Mouse (Mus musculus) lung, adult 10 weeks (tissue): Measurements from ENCODE around the gene Mtx1. TPM values are rescaled to one million over a fixed set of nuclear protein-coding genes. Genes with fewer than 3 reads are reported as not detected.

Source experiments
- polyA plus RNA-seq: library from polyadenylated mRNA; stranded (reverse); fragments of 350-450 nt; fragmentation: Illumina TruSeq; extraction: RNeasy Lipid Tissue Mini Kit (QIAGEN cat#74804); gene quantifications from one replicate; pipeline ENCODE4 v1.2.3, GENCODE M21; 2014; ENCODE audit warnings: low read depth, low replicate concordance; ENCODE audit not compliant: insufficient read depth

Gene Mtx1
- polyA plus RNA-seq, result 75.1 TPM

DNA sequence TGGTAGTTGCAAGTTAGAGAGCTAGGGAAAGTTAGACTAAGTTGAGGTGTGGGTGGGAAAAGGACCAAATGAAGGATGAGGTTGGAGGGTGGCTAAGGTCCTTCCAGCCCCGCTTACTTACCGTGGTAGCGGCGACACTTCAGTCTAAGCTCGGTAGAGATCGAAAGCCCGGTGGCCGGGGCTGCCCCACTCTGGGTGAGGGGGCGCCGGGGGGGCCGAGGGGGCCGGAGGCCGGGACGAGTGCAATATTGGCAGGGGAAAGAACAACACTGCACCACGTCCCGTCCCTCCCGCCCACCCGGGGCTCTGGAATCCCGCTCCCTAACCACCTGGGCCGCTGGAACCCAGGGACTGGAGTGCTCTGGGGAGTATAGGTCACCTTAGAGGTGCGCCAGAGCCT, at the start of gene Mtx1:
Mtx1 (minus strand) TSS at position 189 of the 400 bp plus-strand sequence.

DNA sequence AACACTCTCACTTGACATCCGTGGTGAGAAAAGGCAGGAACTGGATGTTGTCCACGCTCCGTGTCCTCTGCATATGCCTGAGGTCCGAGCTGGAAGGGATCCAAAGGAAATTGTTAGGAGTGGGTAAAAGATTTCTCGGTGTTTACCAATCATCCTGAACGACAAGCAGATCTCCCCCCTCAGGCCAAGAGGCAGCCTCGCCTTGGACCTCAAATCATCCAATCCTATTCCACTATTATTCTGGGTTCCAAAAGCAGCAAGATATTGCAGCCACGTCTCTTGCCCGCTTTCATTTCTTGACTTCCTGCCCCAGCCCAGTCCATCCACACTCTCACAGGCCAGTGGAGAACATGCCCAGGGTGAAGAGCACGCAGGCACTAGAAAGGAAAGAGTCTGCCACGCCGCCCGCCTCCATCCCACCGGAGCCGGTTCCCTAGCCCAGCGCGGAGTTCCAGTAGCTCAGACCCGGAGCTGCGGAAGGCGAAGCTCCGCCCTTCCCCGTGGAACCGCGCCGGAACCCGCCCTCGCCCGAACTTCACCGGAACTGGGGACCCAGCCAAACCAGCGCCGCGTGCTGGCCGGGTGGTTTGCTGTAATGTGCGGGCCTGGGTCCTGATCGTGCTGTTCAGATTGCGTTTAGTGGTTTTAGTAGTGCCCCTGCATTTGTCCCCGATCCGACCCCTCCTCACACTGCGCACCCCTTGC, 43.3 kb upstream of the Mtx1 start, which contains the start of gene Slc50a1:
Slc50a1 (minus strand) TSS at position 520 of the 705 bp plus-strand sequence.

DNA sequence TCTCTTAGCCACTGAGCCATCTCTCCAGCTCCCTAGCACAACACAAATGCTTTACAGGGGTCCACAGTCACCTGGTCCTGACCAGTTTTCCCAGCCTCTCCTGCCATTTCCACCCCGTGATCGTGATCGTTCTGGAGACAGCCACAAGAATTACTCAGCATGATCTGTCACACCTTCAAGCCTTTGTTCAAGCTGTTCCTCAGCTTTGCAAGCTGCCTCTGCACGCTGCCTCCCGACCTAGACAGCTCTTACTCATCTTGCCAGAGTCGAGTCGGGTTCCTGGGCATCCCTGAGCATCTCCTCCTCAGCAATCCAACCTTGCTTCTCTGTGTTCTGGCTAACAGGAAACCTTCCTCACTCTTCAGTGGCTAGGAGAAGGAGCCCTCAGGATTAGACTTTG, 32.2 kb upstream of the Mtx1 start, which contains the start of gene Dpm3:
Dpm3 (plus strand) TSS at position 283 of the 400 bp plus-strand sequence.

DNA sequence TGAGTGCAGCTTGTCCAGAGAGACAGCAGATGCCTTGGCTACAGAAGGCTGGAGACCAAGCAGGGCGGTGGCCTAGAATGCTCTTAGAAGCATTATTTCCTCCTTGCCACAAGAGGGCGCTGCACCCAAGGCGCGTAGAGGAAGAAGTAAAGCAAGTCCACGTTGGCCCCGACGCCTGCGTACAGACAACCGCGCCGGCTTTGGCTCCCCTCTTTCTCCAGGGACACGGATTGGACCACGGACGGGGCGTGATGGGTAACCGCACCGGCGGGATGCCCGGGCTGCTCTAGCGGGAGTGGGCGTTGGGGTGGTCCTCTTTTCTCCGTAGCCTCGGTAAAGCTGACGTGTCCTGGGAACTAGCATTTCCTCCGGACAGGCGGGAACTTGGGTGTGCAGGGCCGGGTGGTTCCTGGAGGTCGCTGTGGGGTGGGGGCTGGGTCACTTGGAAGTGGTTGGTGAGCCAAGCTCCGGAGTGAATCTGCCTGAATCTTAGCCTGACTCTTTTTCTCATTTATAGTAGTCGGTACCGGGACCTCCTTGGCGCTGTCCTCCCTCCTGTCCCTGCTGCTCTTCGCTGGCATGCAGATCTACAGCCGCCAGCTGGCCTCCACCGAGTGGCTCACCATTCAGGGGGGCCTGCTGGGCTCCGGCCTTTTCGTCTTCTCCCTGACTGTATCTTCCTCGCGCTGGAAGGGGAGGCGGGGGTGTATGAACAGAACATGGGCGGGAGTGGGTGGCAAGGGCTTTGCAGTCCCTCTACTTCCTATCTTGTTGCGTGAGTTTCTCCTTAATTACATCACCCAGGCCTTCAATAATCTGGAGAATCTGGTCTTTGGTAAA, 19.6 kb upstream of the Mtx1 start, which contains the start of gene Trim46:
Trim46 (minus strand) TSS at position 49 of the 840 bp plus-strand sequence.

DNA sequence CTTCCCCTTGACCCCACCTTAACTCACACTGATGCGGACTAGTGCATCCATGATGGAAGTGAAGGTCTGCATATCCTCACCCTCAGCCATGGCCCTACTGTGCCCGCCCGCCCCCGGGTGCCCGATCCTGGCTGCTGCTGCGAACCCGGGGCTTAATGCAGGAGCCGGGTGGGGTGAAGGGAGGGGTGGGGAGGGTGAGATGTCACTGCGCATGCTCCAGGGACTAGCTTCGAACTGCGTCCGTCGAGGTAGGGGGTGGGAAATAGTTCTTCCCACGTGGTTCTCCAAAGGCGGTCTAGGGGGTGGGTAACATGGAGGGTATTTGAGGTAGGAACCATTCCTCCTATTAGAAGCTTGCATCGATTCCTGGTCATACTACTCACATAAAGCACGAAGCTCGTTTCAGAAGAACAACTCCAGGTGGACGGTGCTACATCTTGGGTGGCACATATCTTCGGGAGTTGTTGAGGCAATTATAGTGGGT, 18.8 kb upstream of the Mtx1 start, which contains the start of gene Krtcap2:
Krtcap2 (plus strand) TSS at position 279 of the 484 bp plus-strand sequence.

DNA sequence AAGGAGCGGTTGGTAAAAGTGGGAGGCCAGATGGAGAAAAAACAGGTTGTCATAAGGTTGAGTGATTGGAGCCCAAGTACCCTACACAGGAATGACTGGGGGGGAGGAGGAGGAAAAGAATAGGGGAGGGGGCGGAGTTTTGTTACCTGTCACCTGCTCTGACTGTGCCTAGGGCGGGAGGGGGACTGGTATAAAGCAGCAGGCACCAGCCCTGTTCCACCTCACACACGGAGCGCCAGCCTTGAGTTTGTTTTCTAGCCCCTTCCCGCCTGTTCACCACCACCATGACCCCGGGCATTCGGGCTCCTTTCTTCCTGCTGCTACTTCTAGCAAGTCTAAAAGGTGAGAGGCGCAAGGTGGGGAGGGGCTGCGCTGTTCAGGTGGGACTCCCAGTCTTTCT, 1.9 kb upstream of the Mtx1 start, which contains the start of gene Muc1:
Muc1 (plus strand) TSS at position 222 of the 400 bp plus-strand sequence.

DNA sequence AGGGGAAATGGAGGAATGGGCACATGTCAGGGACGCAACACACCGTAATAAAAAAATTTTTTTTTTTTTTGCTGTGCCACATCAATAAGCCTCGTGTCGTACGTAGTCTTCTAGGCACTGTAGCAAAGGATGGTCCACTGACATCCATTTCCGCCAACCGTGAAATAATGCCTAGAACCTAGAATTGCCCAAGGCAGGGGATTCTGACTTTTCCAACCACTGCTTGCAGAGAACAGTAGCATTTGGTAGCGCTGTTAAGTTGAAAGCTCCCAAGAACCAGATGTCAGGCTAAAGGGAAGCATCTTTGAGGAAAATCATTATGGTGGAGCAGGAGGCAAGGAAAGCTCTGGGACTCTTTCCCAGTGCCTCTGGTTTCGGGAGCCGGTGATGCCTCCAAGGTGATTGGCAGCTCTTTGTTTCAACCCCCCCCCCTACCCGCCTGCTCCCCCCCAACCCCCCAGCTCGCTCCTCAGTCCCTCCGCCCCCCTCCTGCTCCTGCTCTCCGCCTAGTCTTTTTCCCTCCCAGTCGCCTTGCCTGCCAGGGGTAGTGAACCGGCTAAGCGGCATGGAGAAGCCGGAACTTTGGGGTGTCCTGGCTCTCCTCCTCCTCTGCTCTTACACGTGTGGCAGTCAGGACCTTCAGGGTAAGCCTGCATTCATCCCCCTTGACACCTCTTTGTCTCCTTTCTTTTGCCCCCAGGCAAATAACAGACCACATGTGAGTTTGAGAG, 12.0 kb downstream of the Mtx1 start, which contains the start of gene Thbs3:
Thbs3 (plus strand) TSS at position 500 of the 731 bp plus-strand sequence.

DNA sequence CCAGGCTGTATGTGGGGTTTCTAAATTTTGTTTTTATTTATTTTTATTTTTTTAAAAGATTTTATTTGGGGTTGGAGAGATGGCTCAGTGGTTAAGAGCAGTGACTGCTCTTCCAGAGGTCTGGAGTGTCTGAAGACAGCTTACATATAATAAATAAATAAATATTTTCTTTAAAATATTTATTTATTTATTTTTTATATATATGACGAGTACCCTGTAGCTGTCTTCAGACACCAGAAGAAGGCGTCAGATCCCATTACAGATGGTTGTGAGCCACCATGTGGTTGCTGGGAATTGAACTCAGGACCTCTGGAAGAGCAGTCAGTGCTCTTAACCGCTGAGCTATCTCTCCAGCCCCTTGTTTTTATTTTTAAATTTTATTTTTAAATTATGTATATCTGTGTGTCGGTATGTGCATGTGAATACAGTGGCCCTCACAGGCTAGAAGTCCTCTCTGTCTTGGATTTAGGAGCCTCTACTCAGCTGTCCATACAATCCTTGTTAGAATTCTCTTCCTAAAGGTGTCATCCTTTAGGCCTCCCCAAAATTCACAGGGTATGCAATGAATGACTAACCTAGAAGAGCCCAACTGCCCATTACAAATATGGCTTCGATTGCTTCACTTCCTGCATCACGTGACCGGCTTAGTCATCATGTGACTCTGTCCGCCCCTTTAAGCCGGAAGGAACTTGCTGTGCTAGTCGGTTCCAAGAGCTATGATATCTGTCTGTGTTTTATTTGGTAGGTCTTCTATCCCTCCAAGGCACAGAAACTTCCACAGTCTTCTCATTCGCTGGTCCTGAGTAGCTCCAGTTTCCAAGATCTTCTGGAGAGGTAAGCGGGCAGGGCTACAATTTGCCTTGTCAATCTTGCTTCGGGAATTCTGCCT, 24.4 kb downstream of the Mtx1 start, which contains the start of gene Gba:
Gba (plus strand) TSS at position 676 of the 889 bp plus-strand sequence.

DNA sequence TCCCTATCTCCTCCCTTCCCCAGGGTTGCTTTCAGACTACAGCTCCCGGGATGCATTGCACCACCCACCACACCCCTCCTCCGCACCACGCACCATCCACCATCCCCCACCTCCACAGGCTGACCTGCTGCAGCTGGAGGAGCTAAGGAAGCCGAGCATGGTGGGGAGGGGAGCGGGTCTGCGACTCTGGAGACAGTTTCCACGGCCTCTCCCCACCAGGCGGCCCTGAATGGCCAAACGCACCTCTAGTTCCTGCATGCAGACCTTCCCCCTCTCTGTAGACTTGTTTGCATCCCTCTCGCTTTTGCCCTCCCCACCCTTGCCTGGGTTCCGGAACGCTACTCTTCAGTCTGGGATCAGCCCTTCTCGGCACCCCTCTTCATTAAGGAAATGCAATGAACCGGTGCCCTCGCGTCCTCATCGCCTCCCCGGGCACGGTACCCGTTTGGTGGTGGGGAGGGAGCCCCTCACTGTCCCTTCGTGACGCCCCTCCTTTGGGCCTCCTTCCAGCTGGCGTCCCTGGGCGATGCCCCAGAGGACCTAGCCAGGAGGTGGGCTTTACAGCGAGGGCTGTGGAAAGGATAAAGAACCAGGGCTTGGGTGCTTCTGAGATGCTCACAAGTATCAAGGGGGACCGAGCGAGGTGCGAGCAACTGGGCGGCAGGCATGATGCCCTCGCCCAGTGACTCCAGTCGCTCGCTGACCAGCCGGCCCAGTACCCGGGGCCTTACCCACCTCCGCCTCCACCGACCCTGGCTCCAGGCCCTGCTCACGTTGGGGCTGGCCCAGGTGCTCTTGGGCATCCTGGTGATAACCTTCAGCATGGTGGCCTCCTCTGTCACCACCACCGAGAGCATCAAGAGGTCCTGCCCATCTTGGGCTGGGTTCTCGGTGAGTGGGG, 43.6 kb downstream of the Mtx1 start, which contains the start of gene Fam189b:
Fam189b (plus strand) TSS at position 86 of the 901 bp plus-strand sequence.

DNA sequence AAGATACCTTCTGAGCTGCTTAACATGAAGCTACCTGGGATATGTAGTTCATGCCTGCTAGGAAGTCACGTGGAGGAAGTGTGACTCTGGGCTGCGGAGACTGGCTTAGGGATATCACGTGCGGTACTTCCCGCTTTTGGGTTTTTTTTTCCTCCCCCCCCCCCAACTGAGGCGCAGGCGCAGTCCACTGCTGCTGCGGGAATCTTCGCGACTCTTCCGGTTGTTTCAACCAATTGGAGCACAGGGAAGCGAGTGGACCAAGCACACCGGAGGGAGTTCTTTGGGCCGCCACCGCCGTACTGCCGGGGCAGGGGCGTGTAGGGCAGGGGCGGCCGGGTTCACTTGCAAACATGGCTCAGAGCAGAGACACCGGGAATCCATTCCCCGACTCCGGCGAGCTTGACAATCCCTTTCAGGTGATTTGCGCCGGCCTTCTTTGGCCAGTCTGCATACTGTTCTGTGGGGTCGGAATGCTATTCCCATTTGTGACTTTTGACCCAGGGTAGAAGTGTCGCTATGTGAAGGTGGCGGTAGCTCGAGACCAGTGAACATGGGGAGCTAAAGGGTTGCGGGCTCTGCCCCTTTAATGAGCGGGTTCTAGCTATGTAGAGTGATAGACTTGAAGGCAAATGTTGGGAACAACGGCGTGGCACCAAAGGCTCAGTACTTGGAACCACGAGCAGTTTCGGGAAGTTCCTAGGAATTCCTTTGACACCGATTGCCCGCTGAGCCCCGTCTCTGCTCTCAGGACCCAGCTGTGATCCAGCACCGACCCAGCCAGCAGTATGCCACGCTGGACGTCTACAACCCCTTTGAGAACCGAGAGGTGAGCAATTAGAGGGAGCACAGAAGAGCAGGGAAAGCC, 49.4 kb downstream of the Mtx1 start, which contains the start of gene Scamp3:
Scamp3 (plus strand) TSS at position 232 of the 865 bp plus-strand sequence.

DNA sequence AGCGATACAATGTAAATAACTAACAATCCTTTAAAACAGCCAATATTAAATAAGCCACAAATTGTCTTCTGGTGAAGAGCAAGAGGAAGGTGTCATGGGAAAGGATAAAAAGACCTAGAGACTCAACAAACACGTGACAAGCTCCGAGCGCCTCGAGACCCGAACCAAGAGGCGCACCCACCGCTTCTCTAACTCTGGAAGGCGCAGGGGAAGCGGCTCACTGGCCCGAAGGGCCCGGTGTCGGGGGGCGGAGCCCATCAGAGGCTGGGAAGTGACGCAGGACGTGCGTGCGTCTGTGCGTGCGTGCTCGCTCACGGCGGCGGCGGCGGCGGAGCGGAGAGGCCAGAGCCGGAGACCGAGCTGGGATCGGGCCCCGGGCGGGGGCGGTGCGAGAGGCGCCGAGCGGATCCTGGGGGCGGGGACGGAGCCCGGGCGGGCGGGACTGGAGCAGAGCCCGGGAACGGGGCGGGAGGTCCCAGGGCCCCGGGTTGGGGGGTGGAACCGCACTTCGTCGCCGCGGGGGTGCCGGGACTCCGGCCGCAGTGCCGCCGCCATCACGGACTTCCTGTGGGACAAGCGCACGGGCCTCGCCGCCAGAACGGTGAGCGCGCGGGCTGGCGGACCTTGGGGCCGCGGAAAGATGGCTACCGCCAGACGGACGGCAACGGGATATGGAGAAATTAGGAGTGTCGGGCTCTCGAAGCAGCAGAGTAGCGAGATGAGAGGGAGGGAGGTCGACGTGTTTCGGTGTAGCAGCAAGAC, 62.2 kb downstream of the Mtx1 start, which contains the start of gene Clk2:
Clk2 (plus strand) TSS at position 290 of the 762 bp plus-strand sequence.

DNA sequence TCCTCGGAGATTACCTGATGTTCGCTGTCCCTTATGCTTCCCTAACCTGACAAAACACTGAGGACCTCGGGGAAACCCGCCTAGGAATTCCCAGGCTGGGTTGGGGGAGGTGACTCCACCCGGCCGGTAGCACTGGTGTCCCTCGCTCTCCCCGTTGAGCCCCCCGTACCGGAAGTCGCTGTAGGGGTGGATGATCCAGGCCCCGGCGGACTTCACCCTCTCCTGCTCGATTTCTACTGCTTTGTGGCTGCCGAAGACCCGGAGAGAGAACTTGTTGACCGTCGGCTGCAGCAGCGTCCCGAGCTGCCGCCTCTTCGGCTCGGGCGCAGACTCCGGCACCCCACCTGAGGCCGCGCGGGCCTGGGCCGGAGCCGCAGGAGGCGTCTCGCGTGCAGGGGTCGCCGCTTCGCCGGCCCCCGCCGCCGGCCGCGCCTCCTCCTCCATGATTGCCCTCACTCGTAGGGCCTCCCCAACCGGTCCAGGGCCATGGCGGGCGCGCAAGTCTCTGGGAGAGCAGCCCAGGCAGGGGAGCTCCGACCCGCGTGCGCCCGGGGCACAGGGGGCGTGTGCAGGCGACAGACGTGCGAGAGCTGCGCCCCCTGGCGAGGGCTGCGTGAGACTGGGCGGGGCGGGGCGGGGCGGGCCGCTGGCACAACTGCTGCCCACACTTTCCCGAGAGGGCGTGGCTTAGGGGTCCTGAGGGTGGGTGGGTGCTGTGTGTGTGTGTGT, 67.1 kb downstream of the Mtx1 start, which contains the start of gene Hcn3:
Hcn3 (minus strand) TSS at position 581 of the 729 bp plus-strand sequence.

Other genes starting within 250 kb of the Mtx1 start
- 25.0 TPM for gene Rusc1, start 133.8 kb downstream of the Mtx1 start, polyA plus RNA-seq
- not detected for gene Gm43738, start 126.0 kb downstream of the Mtx1 start, polyA plus RNA-seq
- 109 TPM for gene Fdps, start 125.1 kb downstream of the Mtx1 start, polyA plus RNA-seq
- 0.12 TPM for gene Pklr, start 90.9 kb downstream of the Mtx1 start, polyA plus RNA-seq
- not detected for gene Hcn3, start 66.9 kb downstream of the Mtx1 start, polyA plus RNA-seq
- gene Clk2, start 62.3 kb downstream of the Mtx1 start, polyA plus RNA-seq, result 24.4 TPM
- 50.9 TPM for gene Scamp3, start 49.6 kb downstream of the Mtx1 start, polyA plus RNA-seq
- gene Fam189b, start 43.9 kb downstream of the Mtx1 start, polyA plus RNA-seq, result 9.9 TPM
- 35.5 TPM for gene Gba, start 24.2 kb downstream of the Mtx1 start, polyA plus RNA-seq
- gene Thbs3, start 11.9 kb downstream of the Mtx1 start, polyA plus RNA-seq, result 37.7 TPM
- gene Muc1, start 2.0 kb upstream of the Mtx1 start, polyA plus RNA-seq, result 195 TPM
- gene Krtcap2, start 18.9 kb upstream of the Mtx1 start, polyA plus RNA-seq, result 122 TPM
- gene Trim46, start 19.2 kb upstream of the Mtx1 start, polyA plus RNA-seq, result 2.3 TPM
- gene Dpm3, start 32.3 kb upstream of the Mtx1 start, polyA plus RNA-seq, result 220 TPM
- gene Slc50a1, start 43.5 kb upstream of the Mtx1 start, polyA plus RNA-seq, result 90.4 TPM
- gene Efna1, start 54.1 kb upstream of the Mtx1 start, polyA plus RNA-seq, result 102 TPM
- 0.75 TPM for gene Efna3, start 95.9 kb upstream of the Mtx1 start, polyA plus RNA-seq
- 1.5 TPM for gene Efna4, start 110.9 kb upstream of the Mtx1 start, polyA plus RNA-seq
- gene Adam15, start 122.9 kb upstream of the Mtx1 start, polyA plus RNA-seq, result 109 TPM
- 0.17 TPM for gene Dcst2, start 134.9 kb upstream of the Mtx1 start, polyA plus RNA-seq
- gene Dcst1, start 138.2 kb upstream of the Mtx1 start, polyA plus RNA-seq, result not detected
- gene Zbtb7b, start 167.7 kb upstream of the Mtx1 start, polyA plus RNA-seq, result 20.1 TPM
- gene Lenep, start 175.7 kb upstream of the Mtx1 start, polyA plus RNA-seq, result not detected
- gene Flad1, start 184.8 kb upstream of the Mtx1 start, polyA plus RNA-seq, result 9.7 TPM
- 11.5 TPM for gene Cks1b, start 191.3 kb upstream of the Mtx1 start, polyA plus RNA-seq
- 31.8 TPM for gene Shc1, start 191.4 kb upstream of the Mtx1 start, polyA plus RNA-seq
- 31.0 TPM for gene Pygo2, start 203.1 kb upstream of the Mtx1 start, polyA plus RNA-seq
- gene Pbxip1, start 209.6 kb upstream of the Mtx1 start, polyA plus RNA-seq, result 39.9 TPM
- gene Pmvk, start 227.5 kb upstream of the Mtx1 start, polyA plus RNA-seq, result 67.9 TPM